Mouse (Mus musculus) limb, embryonic 11.5 days (tissue): ENCODE results near the gene Gmpr2. TPM values are rescaled to one million over a fixed set of nuclear protein-coding genes. Genes with fewer than 3 reads are reported as not detected.
A peak's percentile ranks its signal among the peaks of the same experiment; 100 is the strongest.

Experiments
- ATAC-seq: fragments of 200-750 bp; cut with Nextera tagmentation; 2 replicates; pipeline ENCODE4 v1.8.0; 2017; ENCODE audit warnings: low read depth; ENCODE audit not compliant: insufficient number of reproducible peaks, low FRiP score, low TSS enrichment
- DNase-seq: peaks from one replicate; pipeline ENCODE4 v3.0.0-alpha.2; 2015; ENCODE audit warnings: low spot score
- H3K27ac ChIP-seq: fragments of 300-500 bp; sonication (generic); replicated peaks from 2 replicates; pipeline ENCODE4 v1.5.1; 2014; ENCODE audit warnings: low read depth, mild to moderate bottlenecking, low read length
- H3K27me3 ChIP-seq: fragments of 300-500 bp; sonication (generic); 2 replicates; pipeline ENCODE4 v1.6.1; 2014; ENCODE audit warnings: mild to moderate bottlenecking, low read length, mixed read lengths; ENCODE audit not compliant: control insufficient read depth, insufficient read depth
- H3K36me3 ChIP-seq: fragments of 300-500 bp; sonication (generic); 2 replicates; pipeline ENCODE4 v1.6.1; 2014; ENCODE audit warnings: mild to moderate bottlenecking, low read length, moderate library complexity, mixed read lengths; ENCODE audit not compliant: control insufficient read depth, insufficient read depth
- H3K4me1 ChIP-seq: fragments of 300-500 bp; sonication (generic); 2 replicates; pipeline ENCODE4 v1.6.1; 2014; ENCODE audit warnings: low read length, mixed read lengths; ENCODE audit not compliant: control insufficient read depth, insufficient read depth
- H3K4me2 ChIP-seq: fragments of 300-500 bp; sonication (generic); 2 replicates; pipeline ENCODE4 v1.6.1; 2014; ENCODE audit warnings: low read depth, mild to moderate bottlenecking, moderate library complexity; ENCODE audit not compliant: severe bottlenecking
- H3K4me3 ChIP-seq: fragments of 300-500 bp; sonication (generic); 2 replicates; pipeline ENCODE4 v1.5.1; 2014; ENCODE audit warnings: low read depth, low read length
- H3K9ac ChIP-seq: fragments of 300-500 bp; sonication (generic); 2 replicates; pipeline ENCODE4 v1.6.1; 2014; ENCODE audit warnings: mild to moderate bottlenecking, low read length
- H3K9me3 ChIP-seq: fragments of 300-500 bp; sonication (generic); 2 replicates; pipeline ENCODE4 v1.6.1; 2016; ENCODE audit warnings: low read length; ENCODE audit not compliant: control insufficient read depth
- WGBS: fragments of 180-500 bp; shearing (Covaris S2); extraction: QIAGEN DNeasy Blood & Tissue Kit; methylation state at CpG from one replicate; pipeline ENCODE4 v1.1.7; 2014; 5-methylcytosine and 5-hydroxymethylcytosine counted together
- polyA plus RNA-seq: library from polyadenylated mRNA; unstranded; fragments of >200 nt; fragmentation: Nextera tagmentation; extraction: Ambion mirVana; gene quantifications from 2 replicates; pipeline ENCODE4 v1.2.1, GENCODE M21; 2014

Gene Gmpr2
- polyA plus RNA-seq = 55.4 and 60.9 TPM in 2 replicates

- H3K27ac ChIP-seq = peak within 1 kb of the TSS; percentile 60; the same call in 1 of the 2 replicates
- DNase-seq (peak; percentile 89), ATAC-seq (peak; percentile 96)
- H3K4me1 ChIP-seq = no peaks in the 10 kb centered on the region
- no peaks in the 10 kb centered on the region for H3K9me3 ChIP-seq
- no peaks in the 10 kb centered on the region for H3K27me3 ChIP-seq
- WGBS = 1% methylated on average over 38 of the region's 38 CpGs
- peak within 1 kb of the TSS; percentile 86 for H3K4me2 ChIP-seq
- peak within 1 kb of the TSS; percentile 83 for H3K4me3 ChIP-seq
- peak within 1 kb of the TSS; percentile 72 for H3K9ac ChIP-seq
- H3K36me3 ChIP-seq = peaks cover 6% of the 10 kb centered on the region; the same call in 1 of the 2 replicates
These were observed at the start of gene Gmpr2, which contains the start of gene Nedd8 for GRCm38 (mm10) chr14:55671833-55672740. TSS of gene Gmpr2 (plus strand) at chr14:55671941. TSS of gene Nedd8 (minus strand) at chr14:55672124.

GRCm38 (mm10) chr14:55628077-55628827 lies 43.5 kb upstream of the Gmpr2 start:
- WGBS = 78% methylated on average over 27 of the region's 27 CpGs
- Histone ChIP-seq H3K27me3 (no peaks in the 10 kb centered on the region), H3K36me3 (peaks cover 42% of the 10 kb centered on the region), H3K4me2 (no peak overlapping the region), H3K4me1 (no peaks in the 10 kb centered on the region), H3K9ac (no peak overlapping the region), H3K9me3 (no peaks in the 10 kb centered on the region), H3K27ac (no peak overlapping the region), H3K4me3 (no peak overlapping the region)
- ATAC-seq (no peak), DNase-seq (no peak)

GRCm38 (mm10) chr14:55629312-55629711 lies 42.4 kb upstream of the Gmpr2 start:
- Histone ChIP-seq H3K9me3 (no peaks in the 10 kb centered on the region), H3K9ac (no peak overlapping the region), H3K27me3 (no peaks in the 10 kb centered on the region), H3K4me2 (no peak overlapping the region), H3K36me3 (peaks cover 42% of the 10 kb centered on the region), H3K4me3 (no peak overlapping the region), H3K27ac (no peak overlapping the region), H3K4me1 (no peaks in the 10 kb centered on the region)
- 57% methylated on average over 5 of the region's 5 CpGs for WGBS
- DNase-seq (peak; percentile 42), ATAC-seq (no peak)

GRCm38 (mm10) chr14:55634874-55635522 lies 36.7 kb upstream of the Gmpr2 start:
- peaks cover 24% of the 10 kb centered on the region for H3K36me3 ChIP-seq
- ATAC-seq (peak; percentile 76), DNase-seq (no peak)
- H3K27me3 ChIP-seq = no peaks in the 10 kb centered on the region
- 3% methylated on average over 23 of the region's 23 CpGs for WGBS
- H3K9ac ChIP-seq = peak overlapping the region; percentile 75
- H3K27ac ChIP-seq = no peak overlapping the region
- peaks cover 4% of the 10 kb centered on the region; the same call in 1 of the 2 replicates for H3K4me1 ChIP-seq
- H3K4me2 ChIP-seq = peak overlapping the region; percentile 96
- no peaks in the 10 kb centered on the region for H3K9me3 ChIP-seq
- peak overlapping the region; percentile 74 for H3K4me3 ChIP-seq

- Histone ChIP-seq H3K4me1 (peaks cover 4% of the 10 kb centered on the region; the same call in 1 of the 2 replicates), H3K4me3 (peak within 1 kb of the TSS; percentile 74), H3K9ac (peak within 1 kb of the TSS; percentile 75), H3K4me2 (peak within 1 kb of the TSS; percentile 96), H3K27ac (no peak within 1 kb of the TSS), H3K36me3 (peaks cover 21% of the 10 kb centered on the region), H3K27me3 (no peaks in the 10 kb centered on the region), H3K9me3 (no peaks in the 10 kb centered on the region)
- DNase-seq (peak; percentile 91), ATAC-seq (peak; percentile 74)
- WGBS = 2% methylated on average over 33 of the region's 33 CpGs
These were observed 36.2 kb upstream of the Gmpr2 start, which contains the start of gene Ipo4 for GRCm38 (mm10) chr14:55635523-55636007. TSS of gene Ipo4 (minus strand) at chr14:55635957.

- H3K36me3 ChIP-seq = peaks cover 12% of the 10 kb centered on the region; the same call in 1 of the 2 replicates
- 94% methylated on average over 9 of the region's 9 CpGs for WGBS
These were observed 33.9 kb upstream of the Gmpr2 start, which contains the start of gene Gm49378 for GRCm38 (mm10) chr14:55637795-55638194. TSS of gene Gm49378 (minus strand) at chr14:55637895.

GRCm38 (mm10) chr14:55640816-55641215 lies 30.9 kb upstream of the Gmpr2 start:
- WGBS = 96% methylated on average over 14 of the region's 14 CpGs
- DNase-seq (no peak), ATAC-seq (no peak)
- no peaks in the 10 kb centered on the region for H3K9me3 ChIP-seq
- no peak overlapping the region for H3K4me3 ChIP-seq
- no peak overlapping the region for H3K9ac ChIP-seq
- no peak overlapping the region for H3K27ac ChIP-seq
- H3K4me1 ChIP-seq = peaks cover 10% of the 10 kb centered on the region; the same call in 1 of the 2 replicates
- H3K36me3 ChIP-seq = peaks cover 12% of the 10 kb centered on the region; the same call in 1 of the 2 replicates
- no peaks in the 10 kb centered on the region for H3K27me3 ChIP-seq
- H3K4me2 ChIP-seq = no peak overlapping the region

More at GRCm38 (mm10) chr14:55637795-55638194, 33.9 kb upstream of the Gmpr2 start, which contains the start of gene Gm49378:
- H3K4me1 ChIP-seq = peaks cover 8% of the 10 kb centered on the region
- no peak within 1 kb of the TSS for H3K27ac ChIP-seq
- no peak within 1 kb of the TSS for H3K4me3 ChIP-seq
- no peak within 1 kb of the TSS for H3K4me2 ChIP-seq
- no peaks in the 10 kb centered on the region for H3K9me3 ChIP-seq
- H3K27me3 ChIP-seq = no peaks in the 10 kb centered on the region
- DNase-seq (no peak), ATAC-seq (no peak)
- no peak within 1 kb of the TSS for H3K9ac ChIP-seq
